Mouse (Mus musculus) neural tube, embryonic 12.5 days (tissue): Measurements from ENCODE around the gene Gadl1. TPM values are rescaled to one million over a fixed set of nuclear protein-coding genes. Genes with fewer than 3 reads are reported as not detected.

Source experiments
- ATAC-seq: fragments of 200-750 bp; cut with Nextera tagmentation; 2 replicates; pipeline ENCODE4 v1.8.0; 2017; ENCODE audit warnings: low read depth, mild to moderate bottlenecking, moderate TSS enrichment, moderate library complexity; ENCODE audit not compliant: low FRiP score
- H3K27ac ChIP-seq: fragments of 300-500 bp; sonication (generic); 2 replicates; pipeline ENCODE4 v1.5.1; 2016
- H3K27me3 ChIP-seq: fragments of 300-500 bp; sonication (generic); replicated peaks from 2 replicates; pipeline ENCODE4 v1.6.1; 2016; ENCODE audit warnings: mild to moderate bottlenecking
- H3K36me3 ChIP-seq: fragments of 300-500 bp; sonication (generic); 2 replicates; pipeline ENCODE4 v1.6.1; 2016; ENCODE audit warnings: mild to moderate bottlenecking
- H3K4me1 ChIP-seq: fragments of 300-500 bp; sonication (generic); 2 replicates; pipeline ENCODE4 v1.6.1; 2016
- H3K4me2 ChIP-seq: fragments of 300-500 bp; sonication (generic); replicated peaks from 2 replicates; pipeline ENCODE4 v1.6.1; 2016; ENCODE audit warnings: mild to moderate bottlenecking
- H3K4me3 ChIP-seq: fragments of 300-500 bp; sonication (generic); 2 replicates; pipeline ENCODE4 v1.5.1; 2016
- H3K9ac ChIP-seq: fragments of 300-500 bp; sonication (generic); 2 replicates; pipeline ENCODE4 v1.6.1; 2016; ENCODE audit warnings: mild to moderate bottlenecking
- H3K9me3 ChIP-seq: fragments of 300-500 bp; sonication (generic); 2 replicates; pipeline ENCODE4 v1.6.1; 2016; ENCODE audit warnings: mild to moderate bottlenecking
- WGBS: fragments of 180-500 bp; shearing (Covaris S2); methylation state at CpG from one replicate; pipeline ENCODE4 v1.1.7; 2016; 5-methylcytosine and 5-hydroxymethylcytosine counted together
- polyA plus RNA-seq: library from polyadenylated mRNA; unstranded; fragments of >200 nt; fragmentation: Nextera tagmentation; extraction: Ambion mirVana; gene quantifications from 2 replicates; pipeline ENCODE4 v1.2.1, GENCODE M21; 2016

The Gadl1 gene
- polyA plus RNA-seq, 1 experiment from 2014 or later: 0.23 TPM

DNA sequence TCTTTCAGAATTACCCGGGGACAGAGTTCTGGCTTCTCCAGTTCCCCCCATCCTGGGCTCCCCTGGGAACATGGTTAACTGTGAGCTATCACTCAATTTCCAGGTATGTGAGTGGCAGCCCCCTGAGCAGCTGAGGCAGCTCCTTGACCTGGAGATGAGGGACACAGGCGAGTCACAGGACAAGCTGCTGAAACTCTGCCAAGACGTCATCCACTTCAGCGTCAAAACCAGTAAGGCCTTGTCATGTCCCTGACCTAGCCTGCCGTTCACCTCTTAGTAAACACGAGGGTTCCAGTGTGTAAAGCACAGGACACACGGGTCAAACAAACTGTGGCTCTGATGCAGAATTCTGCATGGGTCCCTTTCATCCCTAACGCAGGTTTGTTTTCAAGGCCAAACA, 31.9 kb downstream of the Gadl1 start:
- WGBS: 83% methylated on average over 8 of the region's 8 CpGs
- no peak for ATAC-seq
- peaks cover 19% of the 10 kb centered on the region for H3K4me1 ChIP-seq

DNA sequence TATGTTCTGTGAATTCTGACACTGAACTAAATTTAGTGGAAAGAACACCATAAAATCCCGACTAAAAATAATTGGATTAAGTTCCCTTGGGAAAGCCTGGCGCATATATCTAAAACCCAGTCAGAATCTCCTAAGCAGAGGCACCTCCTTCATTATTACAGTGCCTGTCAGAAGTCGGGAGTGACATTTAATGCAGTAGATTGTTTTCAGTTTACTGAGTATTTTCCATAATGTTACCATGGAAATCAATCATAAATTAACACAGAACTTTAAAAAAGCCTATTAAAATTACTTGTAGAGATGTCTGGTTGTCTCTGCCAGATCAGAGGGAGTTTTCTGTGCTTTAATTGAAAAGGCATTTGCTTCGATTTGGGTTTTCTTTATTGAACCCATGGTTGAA, 33.2 kb downstream of the Gadl1 start:
- Histone ChIP-seq H3K4me2 (0 out of 2 replicates have a peak overlapping the region, but pooled peaks have one; percentile 2), H3K9me3 (no peaks in the 10 kb centered on the region), H3K36me3 (no peaks in the 10 kb centered on the region), H3K27ac (no peak overlapping the region), H3K4me3 (no peak overlapping the region), H3K27me3 (no peaks in the 10 kb centered on the region), H3K4me1 (peaks cover 19% of the 10 kb centered on the region), H3K9ac (no peak overlapping the region)
- WGBS: 38% methylated on average over 4 of the region's 4 CpGs
- ATAC-seq: no peak

More for the DNA sequence above, 31.9 kb downstream of the Gadl1 start:
- Histone ChIP-seq H3K9me3 (no peaks in the 10 kb centered on the region), H3K36me3 (no peaks in the 10 kb centered on the region), H3K4me2 (no peak overlapping the region), H3K27me3 (no peaks in the 10 kb centered on the region), H3K27ac (no peak overlapping the region), H3K4me3 (no peak overlapping the region), H3K9ac (no peak overlapping the region)

DNA sequence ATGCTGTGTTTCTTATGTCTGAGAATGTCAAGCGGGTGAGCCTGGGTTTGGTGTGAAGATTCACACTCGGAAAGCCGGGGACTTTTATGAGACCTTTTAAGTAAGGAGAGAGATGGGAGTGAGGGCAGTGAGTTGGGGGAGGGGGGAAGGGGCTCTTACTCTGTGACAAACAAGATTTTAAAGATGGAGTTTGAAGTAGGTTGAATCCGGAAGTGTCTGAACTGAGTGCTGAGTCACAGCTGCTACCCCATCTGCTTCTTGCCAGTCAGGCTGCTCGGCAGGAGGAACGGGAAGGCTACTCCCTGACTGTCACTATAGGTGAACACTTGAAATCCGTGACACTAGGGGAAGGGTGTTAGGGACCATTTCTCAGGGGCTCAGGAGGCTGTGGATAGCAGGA, 33.7 kb downstream of the Gadl1 start:
- no peak overlapping the region for H3K27ac ChIP-seq
- 0 out of 2 replicates have a peak overlapping the region, but pooled peaks have one; percentile 2 for H3K4me2 ChIP-seq
- no peaks in the 10 kb centered on the region for H3K27me3 ChIP-seq
- 19% methylated on average over 7 of the region's 7 CpGs for WGBS
- peaks cover 19% of the 10 kb centered on the region for H3K4me1 ChIP-seq
- no peak overlapping the region for H3K4me3 ChIP-seq
- no peak overlapping the region for H3K9ac ChIP-seq
- no peaks in the 10 kb centered on the region for H3K9me3 ChIP-seq
- ATAC-seq: peak; percentile 31; the same call in 1 of the 2 replicates
- no peaks in the 10 kb centered on the region for H3K36me3 ChIP-seq

DNA sequence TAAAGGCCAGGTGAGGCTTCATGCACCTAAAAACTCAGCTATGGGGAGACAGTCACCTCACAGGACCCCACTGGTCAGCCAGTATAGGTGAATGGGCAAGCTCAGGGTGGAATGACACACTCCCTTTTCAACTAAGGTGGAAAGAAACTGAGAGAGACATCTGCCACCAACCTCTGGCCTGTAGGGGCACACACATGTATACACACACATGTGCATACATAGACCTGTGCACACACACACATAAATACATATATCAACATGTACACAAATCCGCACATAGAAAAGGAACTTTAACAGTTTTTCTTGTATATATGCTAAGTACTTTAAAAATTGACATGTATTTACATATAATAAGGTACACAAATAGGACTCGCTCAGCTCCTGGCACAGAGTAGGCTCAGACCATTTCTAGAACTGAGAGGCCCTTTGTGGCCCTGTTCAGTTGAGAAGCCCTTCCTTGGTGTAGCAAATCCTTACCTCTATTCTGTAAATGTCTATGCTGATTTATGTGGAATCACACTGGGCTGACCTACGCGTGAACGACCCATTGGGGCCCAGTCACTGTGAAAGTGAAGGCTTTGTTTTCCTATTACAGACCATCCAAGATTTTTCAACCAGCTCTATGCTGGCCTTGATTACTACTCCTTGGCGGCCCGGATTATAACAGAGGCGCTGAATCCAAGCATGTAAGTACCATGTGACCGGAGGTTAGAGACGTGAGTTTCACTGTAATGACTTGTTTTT, 34.5 kb downstream of the Gadl1 start:
- no peak overlapping the region for H3K27ac ChIP-seq

DNA sequence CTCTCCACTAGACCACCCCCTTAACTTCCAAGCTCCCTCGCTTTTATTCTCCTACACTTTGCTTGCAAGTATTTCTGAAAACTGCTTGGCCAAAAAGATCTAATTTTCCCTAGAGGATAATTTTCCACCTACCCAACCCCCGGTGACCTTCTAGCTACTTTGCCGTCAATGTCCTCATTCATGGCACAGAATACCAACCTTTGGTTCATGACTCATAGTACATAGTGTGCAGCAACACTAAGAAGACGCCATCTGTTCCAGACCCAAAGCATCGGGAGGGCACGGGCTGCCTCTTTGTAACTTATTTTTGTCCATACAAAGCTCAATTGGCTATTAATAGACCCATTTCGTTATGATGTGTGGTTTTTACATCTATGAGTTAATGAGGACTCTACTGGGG, 55.8 kb downstream of the Gadl1 start:
- 85% methylated on average over 7 of the region's 7 CpGs for WGBS
- H3K9ac ChIP-seq: no peak overlapping the region
- H3K36me3 ChIP-seq: no peaks in the 10 kb centered on the region

More for the DNA sequence above, 34.5 kb downstream of the Gadl1 start:
- 29% methylated on average over 10 of the region's 10 CpGs for WGBS
- ATAC-seq: peak; percentile 88
- no peak overlapping the region for H3K4me2 ChIP-seq
- H3K27me3 ChIP-seq: no peaks in the 10 kb centered on the region
- peaks cover 19% of the 10 kb centered on the region for H3K4me1 ChIP-seq
- no peak overlapping the region for H3K9ac ChIP-seq
- no peaks in the 10 kb centered on the region for H3K36me3 ChIP-seq
- H3K9me3 ChIP-seq: no peaks in the 10 kb centered on the region
- H3K4me3 ChIP-seq: no peak overlapping the region

DNA sequence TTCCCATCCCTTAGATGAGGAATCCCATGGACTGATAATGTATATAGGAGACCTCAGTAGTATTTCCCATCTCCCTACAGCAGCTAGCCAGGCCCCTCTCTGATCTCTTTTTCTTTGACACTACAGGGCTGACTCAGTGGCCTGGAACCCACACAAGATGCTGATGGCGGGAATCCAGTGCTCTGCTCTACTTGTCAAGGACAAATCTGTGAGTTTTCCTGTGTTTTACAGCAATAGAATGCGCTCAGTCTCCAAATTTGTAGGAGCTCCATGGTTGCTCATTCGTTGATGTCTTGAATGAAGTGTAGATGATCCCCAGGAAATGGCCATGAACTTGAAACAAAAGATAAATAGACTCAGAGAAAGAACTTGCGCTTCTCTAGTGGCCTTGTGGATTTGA, 56.9 kb downstream of the Gadl1 start:
- H3K9me3 ChIP-seq: no peaks in the 10 kb centered on the region
- no peaks in the 10 kb centered on the region for H3K4me1 ChIP-seq
- no peak overlapping the region for H3K4me3 ChIP-seq
- WGBS: 92% methylated on average over 4 of the region's 4 CpGs
- no peak overlapping the region for H3K4me2 ChIP-seq
- H3K27me3 ChIP-seq: no peaks in the 10 kb centered on the region
- no peak for ATAC-seq
- no peaks in the 10 kb centered on the region for H3K36me3 ChIP-seq
- H3K27ac ChIP-seq: no peak overlapping the region
- H3K9ac ChIP-seq: no peak overlapping the region

More for the DNA sequence above, 55.8 kb downstream of the Gadl1 start:
- Histone ChIP-seq H3K4me2 (no peak overlapping the region), H3K4me1 (no peaks in the 10 kb centered on the region), H3K4me3 (no peak overlapping the region), H3K27ac (no peak overlapping the region), H3K9me3 (no peaks in the 10 kb centered on the region), H3K27me3 (no peaks in the 10 kb centered on the region)
- ATAC-seq: no peak

DNA sequence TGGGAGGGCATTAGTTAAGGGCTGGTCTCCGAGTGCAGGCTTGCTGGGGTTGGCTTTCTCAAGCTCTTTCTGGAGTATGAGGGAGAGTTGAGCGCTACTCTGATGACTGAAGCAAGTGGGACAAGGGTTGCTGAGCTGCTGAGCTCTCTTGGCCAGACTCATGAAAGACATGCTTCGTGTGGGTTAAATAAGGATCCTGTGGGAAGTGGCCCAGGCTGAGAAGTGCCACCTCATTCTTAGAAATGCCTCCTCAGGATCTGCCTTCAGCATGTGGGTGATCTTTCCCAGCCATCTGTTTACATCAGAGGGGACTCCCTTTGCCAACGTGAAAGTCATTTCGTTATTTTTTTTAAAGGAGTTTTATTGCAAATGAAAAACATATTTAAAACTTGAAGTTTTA, 57.5 kb downstream of the Gadl1 start:
- no peaks in the 10 kb centered on the region for H3K27me3 ChIP-seq
- H3K9ac ChIP-seq: no peak overlapping the region
- H3K27ac ChIP-seq: no peak overlapping the region
- no peaks in the 10 kb centered on the region for H3K9me3 ChIP-seq
- H3K4me1 ChIP-seq: no peaks in the 10 kb centered on the region
- H3K4me2 ChIP-seq: no peak overlapping the region
- H3K36me3 ChIP-seq: no peaks in the 10 kb centered on the region
- ATAC-seq: no peak
- no peak overlapping the region for H3K4me3 ChIP-seq
- 87% methylated on average over 5 of the region's 5 CpGs for WGBS

DNA sequence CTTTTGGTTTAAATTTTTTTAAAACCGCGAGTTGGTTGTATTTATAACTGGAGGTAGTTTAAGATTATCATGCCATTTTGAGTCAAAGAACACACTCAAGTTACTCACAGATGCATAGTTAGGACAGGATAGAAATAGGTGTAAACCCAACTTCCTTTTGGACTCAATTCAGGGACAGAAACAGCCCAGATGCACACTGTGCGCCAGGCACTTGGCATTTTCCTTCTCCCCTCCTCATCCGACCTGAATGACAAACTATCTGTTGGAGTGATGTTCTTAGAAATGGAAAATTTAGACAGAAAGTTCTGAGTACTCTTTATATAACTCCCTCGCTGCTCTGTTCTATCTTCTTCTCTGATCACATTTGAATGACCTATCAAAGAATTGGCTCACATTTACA, 58.4 kb downstream of the Gadl1 start:
- ATAC-seq: no peak
- H3K4me1 ChIP-seq: no peaks in the 10 kb centered on the region
- H3K4me3 ChIP-seq: no peak overlapping the region
- no peak overlapping the region for H3K9ac ChIP-seq
- no peaks in the 10 kb centered on the region for H3K36me3 ChIP-seq
- H3K27ac ChIP-seq: no peak overlapping the region
- WGBS: 87% methylated on average over 5 of the region's 5 CpGs
- no peak overlapping the region for H3K4me2 ChIP-seq
- H3K9me3 ChIP-seq: no peaks in the 10 kb centered on the region
- no peaks in the 10 kb centered on the region for H3K27me3 ChIP-seq

DNA sequence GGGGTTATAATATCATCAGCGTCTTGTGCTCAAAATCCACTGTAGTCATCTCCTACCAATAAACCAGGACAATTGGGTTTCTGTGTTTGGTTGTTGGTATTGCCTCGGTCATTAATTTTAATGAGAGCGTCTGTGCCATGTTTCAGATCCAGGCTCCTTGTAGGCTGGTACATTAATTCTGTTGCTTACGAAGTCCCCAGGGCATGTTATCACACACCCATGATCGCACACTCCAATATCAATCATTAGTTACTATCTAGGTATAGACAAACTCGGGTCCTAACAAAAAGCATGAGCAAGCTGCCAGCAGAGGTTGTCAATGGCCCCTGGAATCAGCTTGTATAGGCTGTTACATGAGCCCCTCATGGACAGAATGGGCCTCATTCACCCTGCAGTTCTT, 67.6 kb downstream of the Gadl1 start:
- Histone ChIP-seq H3K9me3 (no peaks in the 10 kb centered on the region; the same call in 1 of the 2 replicates), H3K4me3 (no peak overlapping the region), H3K27me3 (no peaks in the 10 kb centered on the region), H3K4me2 (no peak overlapping the region), H3K36me3 (no peaks in the 10 kb centered on the region), H3K4me1 (no peaks in the 10 kb centered on the region), H3K9ac (no peak overlapping the region), H3K27ac (no peak overlapping the region)
- no peak for ATAC-seq
- 67% methylated on average over 6 of the region's 6 CpGs for WGBS

DNA sequence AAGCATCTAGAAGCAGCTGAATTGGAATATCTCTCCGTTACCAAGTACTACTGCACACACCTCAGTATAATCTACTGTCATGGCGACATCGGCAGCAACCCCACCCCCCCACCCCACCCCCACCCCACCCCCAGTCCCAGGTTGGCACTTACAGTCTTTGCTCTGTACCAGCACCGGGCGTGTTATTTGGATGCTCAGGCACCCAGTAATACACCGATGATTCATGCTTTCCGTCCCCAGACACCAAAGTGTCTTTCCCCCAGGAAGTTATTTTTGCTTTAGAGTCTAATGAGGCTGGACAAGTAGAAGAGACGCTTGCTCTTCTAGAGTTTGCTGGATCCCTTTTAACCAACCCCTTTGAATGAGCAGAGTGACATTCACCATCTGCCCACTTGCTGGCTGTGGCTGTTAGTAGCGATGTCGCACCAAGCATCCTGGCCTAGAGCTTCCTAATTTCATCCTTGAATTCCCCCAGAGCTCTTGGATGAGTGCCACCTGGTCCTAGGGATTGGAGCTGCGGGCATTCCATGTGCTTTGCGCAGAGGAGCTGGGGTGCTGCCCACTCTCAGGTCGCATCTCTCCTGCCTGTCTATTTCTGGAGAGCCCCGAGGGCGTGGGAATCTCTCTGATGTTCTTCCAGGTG, 68.5 kb downstream of the Gadl1 start:
- no peak overlapping the region for H3K4me3 ChIP-seq
- H3K4me2 ChIP-seq: no peak overlapping the region
- no peaks in the 10 kb centered on the region for H3K27me3 ChIP-seq
- no peak overlapping the region for H3K27ac ChIP-seq
- no peak for ATAC-seq
- WGBS: 88% methylated on average over 15 of the region's 15 CpGs
- no peaks in the 10 kb centered on the region; the same call in 1 of the 2 replicates for H3K9me3 ChIP-seq
- no peak overlapping the region for H3K9ac ChIP-seq
- H3K36me3 ChIP-seq: no peaks in the 10 kb centered on the region
- no peaks in the 10 kb centered on the region for H3K4me1 ChIP-seq

DNA sequence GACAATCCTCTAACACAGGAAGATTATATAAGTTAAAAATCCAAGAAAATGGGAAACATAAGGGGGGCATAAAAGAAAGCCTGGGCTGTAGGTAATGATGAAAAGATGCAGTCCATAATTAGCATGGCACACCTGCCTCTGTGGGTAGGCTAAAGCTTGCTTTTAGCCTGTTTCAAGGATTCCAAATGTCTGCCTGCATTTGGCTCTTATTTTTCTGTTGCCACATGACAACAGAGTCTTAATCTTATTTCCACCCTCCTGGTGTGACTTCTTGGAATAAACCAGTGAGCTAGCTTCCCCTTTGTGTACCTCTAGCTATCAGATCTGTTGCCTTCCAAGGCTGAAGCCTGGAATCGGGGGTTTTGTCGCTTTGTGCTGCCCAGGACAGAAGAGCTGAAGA, 69.2 kb downstream of the Gadl1 start:
- WGBS: 85% methylated on average over 2 of the region's 2 CpGs
- Histone ChIP-seq H3K36me3 (no peaks in the 10 kb centered on the region), H3K27me3 (no peaks in the 10 kb centered on the region)

DNA sequence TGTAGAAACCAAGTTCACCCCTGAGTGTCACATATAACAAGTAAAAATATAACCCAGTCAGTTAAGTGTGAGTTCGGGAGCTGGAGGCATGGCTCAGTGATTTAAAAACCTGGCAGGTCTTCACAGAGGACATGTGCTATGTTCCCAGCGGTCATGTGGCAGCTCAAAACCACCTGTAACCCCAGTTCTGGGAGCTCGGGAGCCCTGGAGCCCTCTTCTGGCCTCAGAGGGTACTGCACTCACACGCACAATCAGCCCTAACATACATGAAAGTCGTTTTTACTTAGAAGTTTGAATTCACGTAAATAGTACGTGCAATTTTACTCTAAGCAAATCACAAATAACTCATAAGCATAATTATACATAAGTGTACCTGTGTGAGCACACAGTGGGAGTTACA, 81.4 kb downstream of the Gadl1 start:
- no peaks in the 10 kb centered on the region for H3K4me1 ChIP-seq
- H3K4me2 ChIP-seq: no peak overlapping the region
- H3K36me3 ChIP-seq: no peaks in the 10 kb centered on the region
- no peak overlapping the region for H3K4me3 ChIP-seq
- 87% methylated on average over 7 of the region's 7 CpGs for WGBS
- ATAC-seq: no peak
- H3K27ac ChIP-seq: no peak overlapping the region
- H3K27me3 ChIP-seq: no peaks in the 10 kb centered on the region
- H3K9me3 ChIP-seq: no peaks in the 10 kb centered on the region
- H3K9ac ChIP-seq: no peak overlapping the region

More for the DNA sequence above, 69.2 kb downstream of the Gadl1 start:
- Histone ChIP-seq H3K4me2 (no peak overlapping the region), H3K9me3 (no peaks in the 10 kb centered on the region; the same call in 1 of the 2 replicates), H3K4me3 (no peak overlapping the region), H3K9ac (no peak overlapping the region), H3K27ac (no peak overlapping the region), H3K4me1 (no peaks in the 10 kb centered on the region)
- no peak for ATAC-seq
